Mouse (Mus musculus) large intestine, adult 2 months (tissue): ENCODE measurements around the gene Sh2d3c. TPM values are rescaled to one million over a fixed set of nuclear protein-coding genes. Genes with fewer than 3 reads are reported as not detected.

Experiments used
- DNase-seq: peaks from one replicate; pipeline ENCODE4 v3.0.0-alpha.2; 2012; ENCODE audit warnings: low read depth, low spot score
- WGBS: fragments of 180-500 bp; shearing (Covaris S2); methylation state at CpG from one replicate; pipeline ENCODE4 v1.1.7; 2018; 5-methylcytosine and 5-hydroxymethylcytosine counted together
- polyA plus RNA-seq: library from polyadenylated mRNA; depleted of rRNA; stranded (reverse); fragments of >200 nt; gene quantifications from 2 replicates; pipeline ENCODE4 v1.2.3, GENCODE M21; 2012

Gene Sh2d3c
- polyA plus RNA-seq, 1 experiment, result 8.4 TPM

DNA sequence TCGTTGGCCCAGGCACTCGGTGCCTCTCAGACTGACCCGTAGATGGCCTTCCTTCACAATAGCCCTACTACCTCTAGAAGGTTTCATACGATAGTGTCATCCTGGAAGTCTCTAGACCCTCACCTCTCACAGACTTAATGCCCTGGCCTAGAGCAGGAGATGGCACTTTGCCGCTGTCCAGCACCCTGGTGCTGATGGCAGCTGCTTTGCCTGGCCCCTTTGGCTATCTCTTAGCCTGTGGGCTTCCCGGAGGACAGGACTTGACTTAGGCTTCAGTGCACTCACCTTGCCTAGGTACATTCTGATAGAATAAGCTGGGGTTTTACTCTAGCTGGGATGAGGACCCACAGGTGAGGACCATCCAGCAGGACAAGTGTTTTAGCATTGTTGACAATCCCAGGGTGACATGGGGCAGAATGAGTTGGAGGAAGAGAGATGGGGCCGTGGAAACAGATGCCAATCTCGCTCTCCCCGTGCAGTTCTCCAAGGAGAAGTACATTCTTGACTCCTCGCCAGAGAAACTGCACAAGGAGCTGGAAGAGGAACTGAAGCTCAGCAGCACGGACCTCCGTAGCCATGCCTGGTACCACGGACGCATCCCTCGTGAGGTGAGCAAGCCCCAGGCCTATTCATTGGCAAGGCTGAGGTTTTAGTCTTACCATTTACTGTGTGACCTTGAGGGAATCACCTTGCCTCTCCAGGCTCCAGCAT, 23.6 kb downstream of the Sh2d3c start:
- DNase-seq, result no peak
- 72% methylated on average over 15 of the region's 15 CpGs for WGBS

DNA sequence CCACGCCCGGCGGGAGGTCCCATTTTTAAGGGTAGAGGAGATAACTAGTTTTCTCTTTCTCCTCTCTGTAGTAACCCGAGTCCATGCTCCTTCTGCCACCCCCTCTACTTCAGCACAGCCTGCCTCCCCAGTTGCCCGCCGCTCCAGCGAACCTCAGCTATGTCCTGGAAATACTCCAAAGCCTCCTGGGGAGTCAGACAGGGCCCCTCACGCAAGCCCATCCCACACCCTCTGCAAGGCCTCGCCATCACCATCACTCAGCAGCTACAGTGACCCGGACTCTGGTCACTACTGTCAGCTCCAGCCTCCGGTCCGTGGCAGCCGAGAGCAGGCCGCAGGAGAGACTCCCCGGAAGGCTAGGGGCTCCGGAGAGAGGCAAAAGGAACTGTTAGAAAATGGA, 28.2 kb downstream of the Sh2d3c start:
- 89% methylated on average over 16 of the region's 16 CpGs for WGBS
- no peak for DNase-seq

DNA sequence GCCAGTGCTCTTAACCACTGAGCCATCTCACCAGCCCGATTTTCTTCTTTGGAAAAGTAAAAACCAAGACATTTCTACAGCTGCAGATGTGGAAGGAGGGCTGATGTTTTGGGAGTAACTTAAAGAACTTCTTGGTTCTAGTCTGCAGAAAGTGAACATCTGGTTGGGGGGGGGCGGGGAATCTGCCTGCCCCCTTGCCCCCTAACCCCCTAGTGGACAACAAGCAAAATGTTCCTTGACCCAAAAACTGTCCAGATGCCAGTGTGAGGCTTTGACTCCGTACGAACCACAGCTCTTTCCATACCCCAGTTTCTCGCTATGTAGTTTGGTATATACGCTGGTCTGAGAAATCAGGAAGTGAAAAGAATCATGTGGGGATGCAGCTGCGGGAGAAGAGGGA, 29.3 kb downstream of the Sh2d3c start:
- 71% methylated on average over 7 of the region's 7 CpGs for WGBS
- DNase-seq, result no peak

DNA sequence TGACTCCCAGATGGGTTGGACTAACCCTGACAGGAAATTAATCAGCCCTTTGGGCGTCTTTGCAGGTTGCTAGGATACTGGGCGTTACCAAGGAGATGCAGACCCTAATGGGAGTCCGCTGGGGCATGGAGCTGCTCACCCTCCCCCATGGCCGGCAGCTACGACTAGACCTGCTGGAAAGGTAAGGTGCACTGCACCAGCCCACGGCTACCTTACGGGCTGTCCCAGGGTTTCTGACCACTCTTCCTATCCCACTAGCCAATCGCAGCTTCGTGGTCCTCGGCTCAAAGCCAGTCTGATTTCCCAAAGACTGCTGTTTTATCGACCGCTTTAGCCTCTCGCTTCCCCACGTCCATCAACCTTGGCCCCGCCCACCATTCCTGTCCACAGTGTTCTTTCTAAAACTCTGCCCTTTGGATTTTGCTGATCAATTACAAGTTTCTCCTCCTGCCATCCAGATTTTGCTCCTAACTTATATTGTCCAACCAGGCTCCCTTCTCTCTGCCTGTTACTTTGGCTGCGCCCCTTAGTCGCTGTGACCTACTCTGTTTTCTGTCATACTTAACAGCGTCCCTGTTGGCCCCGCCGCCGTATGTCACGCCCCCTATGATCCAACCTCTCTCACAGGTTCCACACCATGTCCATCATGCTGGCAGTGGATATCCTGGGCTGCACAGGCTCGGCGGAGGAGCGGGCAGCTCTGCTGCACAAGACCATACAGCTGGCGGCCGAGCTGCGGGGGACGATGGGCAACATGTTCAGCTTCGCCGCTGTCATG, 30.2 kb downstream of the Sh2d3c start:
- DNase-seq, result peak; percentile 62
- WGBS, result 21% methylated on average over 31 of the region's 31 CpGs

DNA sequence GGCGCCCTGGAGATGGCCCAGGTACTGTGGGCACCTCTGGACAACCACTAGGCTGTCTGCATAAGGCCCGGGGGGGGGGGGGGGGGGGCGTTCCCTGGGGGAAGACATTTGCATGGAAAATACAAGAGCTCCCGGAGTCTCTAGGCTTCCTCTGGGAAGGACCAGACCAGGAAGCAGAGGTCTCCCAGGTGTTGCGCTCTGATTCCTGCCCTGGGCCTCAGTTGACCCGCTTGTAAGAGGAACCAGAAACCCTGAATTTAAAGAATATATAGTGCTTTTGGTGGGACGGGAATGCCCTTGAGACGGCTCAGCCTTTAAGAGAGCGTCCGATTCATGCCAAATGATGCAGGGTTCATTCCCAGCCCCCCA, 30.8 kb downstream of the Sh2d3c start:
- 25% methylated on average over 10 of the region's 10 CpGs for WGBS
- DNase-seq, result no peak

DNA sequence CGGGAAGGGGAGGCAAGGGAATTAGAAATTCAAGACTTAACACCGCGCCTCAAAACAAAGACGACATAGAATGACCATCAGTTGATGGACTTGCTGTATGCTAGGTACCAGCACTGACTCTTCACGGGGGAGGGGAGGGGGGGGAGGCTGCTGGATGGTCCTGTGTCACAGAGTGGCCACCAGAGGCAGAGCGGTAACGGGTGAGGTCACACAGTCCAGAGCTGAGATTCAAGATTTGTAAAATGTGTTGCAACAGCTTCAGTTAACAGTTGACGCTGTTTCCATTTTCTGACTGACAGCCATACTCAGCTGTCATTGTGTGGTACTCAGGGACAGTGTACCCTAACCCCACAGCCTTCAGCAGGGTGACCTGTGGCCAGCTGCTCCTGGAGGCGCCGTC, 31.3 kb downstream of the Sh2d3c start:
- 62% methylated on average over 10 of the region's 10 CpGs for WGBS
- no peak for DNase-seq

DNA sequence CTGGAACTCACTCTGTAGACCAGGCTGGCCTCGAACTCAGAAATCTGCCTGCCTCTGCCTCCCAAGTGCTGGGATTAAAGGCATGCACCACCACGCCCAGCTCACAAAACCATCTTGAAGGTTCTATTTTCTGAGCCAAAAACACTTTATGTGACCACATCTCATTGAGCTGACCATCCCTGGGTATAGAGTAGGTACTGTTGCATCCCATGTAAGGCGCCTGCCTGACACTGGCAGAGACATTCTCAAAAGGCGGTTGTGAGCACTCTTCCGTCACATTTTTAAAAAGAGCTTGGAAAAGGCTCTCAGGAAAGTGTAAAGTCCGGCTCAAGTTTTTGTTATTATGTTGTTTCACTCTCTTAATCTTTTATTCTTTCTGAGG, 35.8 kb downstream of the Sh2d3c start:
- no peak for DNase-seq
- WGBS, result 33% methylated on average over 6 of the region's 6 CpGs

DNA sequence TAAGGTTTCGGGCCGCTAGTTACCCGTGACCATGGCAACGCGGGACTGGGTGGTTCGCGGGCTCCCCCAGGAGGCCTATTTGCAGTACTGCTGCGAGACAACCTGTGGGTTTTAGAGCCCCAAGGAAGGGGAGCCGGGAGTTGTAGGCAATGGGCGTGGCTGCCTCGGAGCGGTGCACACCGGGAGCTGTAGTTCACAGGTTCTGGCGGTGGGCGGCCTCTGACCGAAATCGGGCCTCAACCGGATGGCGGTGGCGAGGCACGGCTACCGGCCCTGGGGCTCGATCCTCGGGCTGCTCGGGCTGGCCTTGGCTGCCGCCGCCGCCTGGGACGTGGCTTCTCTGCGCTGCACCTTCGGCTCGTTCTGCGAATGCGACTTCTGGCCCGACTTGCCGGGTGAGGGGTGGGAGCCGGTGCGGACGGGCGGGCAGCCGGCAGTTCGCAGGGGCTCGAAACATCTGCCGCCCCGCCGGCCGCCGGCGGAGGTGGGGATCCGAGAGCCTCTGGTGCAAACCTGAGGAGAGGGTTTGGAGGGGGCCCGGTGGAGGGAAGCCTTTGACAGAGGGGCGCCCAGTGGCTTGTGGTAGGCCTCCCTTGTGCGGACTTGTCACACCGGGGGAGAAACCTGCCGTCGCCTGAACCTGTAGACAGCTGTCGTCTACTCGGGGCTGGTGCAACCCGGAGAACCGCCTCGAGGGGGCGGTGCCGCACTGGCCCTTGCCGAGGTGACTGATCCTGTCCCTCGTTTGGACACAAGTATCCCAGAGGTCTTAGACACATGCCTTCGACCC, 36.4 kb downstream of the Sh2d3c start, which contains the start of gene Tor2a:
Gene Tor2a, plus strand, starts transcription at position 179 of the 790 bp plus-strand sequence.
- under 1% methylated on average over 66 of the region's 66 CpGs for WGBS
- peak; percentile 89 for DNase-seq

DNA sequence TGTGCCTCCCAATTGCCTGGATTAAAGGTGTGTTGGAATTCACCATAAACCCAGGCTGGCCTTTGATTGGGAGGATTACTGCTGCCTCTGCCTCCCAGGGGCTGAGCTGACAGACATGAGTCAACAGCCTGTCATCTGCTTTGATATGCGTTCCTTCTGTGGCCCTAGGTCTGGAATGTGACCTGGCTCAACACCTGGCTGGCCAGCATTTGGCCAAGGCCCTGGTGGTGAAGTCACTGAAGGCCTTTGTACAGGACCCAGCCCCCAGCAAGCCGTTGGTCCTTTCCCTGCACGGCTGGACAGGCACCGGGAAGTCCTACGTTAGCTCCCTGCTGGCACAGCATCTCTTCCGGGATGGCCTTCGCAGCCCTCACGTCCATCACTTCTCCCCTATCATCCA, 37.6 kb downstream of the Sh2d3c start:
- WGBS, result 79% methylated on average over 8 of the region's 8 CpGs
- no peak for DNase-seq

DNA sequence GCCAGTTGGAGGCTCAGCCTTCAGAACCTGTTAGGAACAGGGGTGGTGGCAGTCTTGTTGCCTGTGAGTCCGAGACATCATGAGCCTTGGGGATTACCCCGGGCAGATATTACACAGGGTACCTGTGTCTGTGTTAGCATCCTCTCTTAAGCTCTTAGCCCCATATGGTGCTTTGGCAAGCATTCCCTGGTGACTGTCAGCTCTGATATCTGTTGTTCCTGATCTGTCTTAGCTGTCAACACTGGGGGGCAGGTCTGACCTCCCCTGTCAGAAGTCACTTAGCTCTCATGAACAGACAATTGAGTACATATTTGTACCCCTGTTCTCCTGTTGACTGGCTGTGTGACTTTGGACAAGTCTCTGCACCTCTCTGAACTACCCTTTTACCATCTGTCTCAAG, 38.1 kb downstream of the Sh2d3c start:
- 90% methylated on average over 2 of the region's 2 CpGs for WGBS
- no peak for DNase-seq

DNA sequence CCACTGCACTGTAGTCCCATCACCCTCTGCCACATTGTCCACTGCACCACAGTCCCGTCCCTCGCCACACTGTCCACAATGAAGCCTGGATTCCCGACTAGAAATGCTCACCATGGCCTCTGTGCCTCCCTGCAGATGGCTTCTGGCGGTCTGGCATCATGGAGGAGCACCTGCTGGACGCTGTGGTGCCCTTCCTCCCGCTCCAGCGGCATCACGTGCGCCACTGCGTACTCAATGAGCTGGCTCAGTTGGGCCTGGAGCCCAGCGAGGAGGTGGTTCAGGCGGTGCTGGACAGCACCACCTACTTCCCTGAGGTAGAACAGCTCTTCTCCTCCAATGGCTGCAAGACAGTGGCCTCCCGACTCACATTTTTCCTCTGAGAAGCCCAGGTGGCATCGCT, 40.5 kb downstream of the Sh2d3c start:
- no peak for DNase-seq
- 93% methylated on average over 14 of the region's 14 CpGs for WGBS

DNA sequence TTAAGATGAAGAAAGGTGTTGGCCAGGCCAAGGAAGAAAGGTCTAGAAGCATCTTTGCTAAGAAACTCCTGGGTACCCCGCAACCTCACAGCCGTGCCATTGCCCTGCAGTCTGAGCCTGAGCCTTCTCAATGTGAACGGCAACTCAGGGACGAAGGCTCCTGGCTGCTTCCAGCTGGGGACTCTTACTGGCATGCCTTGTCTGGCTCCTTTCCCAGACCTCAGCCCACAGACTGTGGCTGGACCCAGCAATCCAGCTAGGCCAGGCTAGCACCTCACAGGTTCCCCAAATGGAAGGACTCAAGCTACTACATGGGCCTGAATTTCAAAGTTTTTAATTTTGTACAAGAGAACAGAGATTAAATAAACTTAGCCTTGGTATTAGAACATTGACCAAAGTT, 41.0 kb downstream of the Sh2d3c start:
- WGBS, result 79% methylated on average over 4 of the region's 4 CpGs
- DNase-seq, result no peak

DNA sequence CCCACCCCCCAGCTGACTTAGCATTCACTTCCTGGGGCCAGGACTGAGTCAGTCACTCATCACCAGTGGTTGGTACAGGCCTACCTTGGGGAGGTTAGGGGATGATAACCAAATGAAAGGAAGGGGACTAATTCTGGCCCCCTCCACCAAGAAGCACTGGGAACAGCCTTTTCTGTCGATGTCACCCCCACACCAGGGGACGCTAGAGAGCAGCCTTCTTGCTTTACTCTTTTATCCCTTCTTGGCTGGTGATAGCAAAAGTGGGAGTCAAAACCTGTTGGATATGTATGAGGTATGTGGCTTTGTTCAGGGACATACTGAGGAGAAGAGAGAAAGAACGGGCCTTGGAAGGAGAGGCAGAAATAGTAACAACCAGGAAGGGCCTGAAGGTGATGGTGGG, 42.5 kb downstream of the Sh2d3c start:
- WGBS, result 78% methylated on average over 3 of the region's 3 CpGs
- DNase-seq, result no peak

DNA sequence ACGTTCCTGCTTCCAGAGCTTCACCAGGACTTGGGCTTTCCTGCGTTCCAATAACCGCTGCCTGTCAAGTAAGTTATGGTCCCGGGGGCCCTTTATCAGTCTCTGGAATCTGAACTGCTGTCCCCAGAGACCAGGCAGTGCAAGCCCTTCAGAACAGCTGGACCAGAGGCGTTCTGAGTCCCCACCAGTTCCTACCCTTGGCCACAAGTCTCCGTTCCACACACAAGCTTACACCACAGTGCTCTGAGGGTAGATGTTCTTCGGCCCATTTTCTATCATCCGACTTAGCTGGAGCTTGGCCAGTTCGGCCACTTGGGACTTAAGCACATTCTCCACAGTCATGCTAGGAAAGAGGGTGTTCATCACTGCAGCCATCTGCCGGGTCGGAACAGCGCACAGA, 46.4 kb downstream of the Sh2d3c start:
- 82% methylated on average over 12 of the region's 12 CpGs for WGBS
- no peak for DNase-seq

DNA sequence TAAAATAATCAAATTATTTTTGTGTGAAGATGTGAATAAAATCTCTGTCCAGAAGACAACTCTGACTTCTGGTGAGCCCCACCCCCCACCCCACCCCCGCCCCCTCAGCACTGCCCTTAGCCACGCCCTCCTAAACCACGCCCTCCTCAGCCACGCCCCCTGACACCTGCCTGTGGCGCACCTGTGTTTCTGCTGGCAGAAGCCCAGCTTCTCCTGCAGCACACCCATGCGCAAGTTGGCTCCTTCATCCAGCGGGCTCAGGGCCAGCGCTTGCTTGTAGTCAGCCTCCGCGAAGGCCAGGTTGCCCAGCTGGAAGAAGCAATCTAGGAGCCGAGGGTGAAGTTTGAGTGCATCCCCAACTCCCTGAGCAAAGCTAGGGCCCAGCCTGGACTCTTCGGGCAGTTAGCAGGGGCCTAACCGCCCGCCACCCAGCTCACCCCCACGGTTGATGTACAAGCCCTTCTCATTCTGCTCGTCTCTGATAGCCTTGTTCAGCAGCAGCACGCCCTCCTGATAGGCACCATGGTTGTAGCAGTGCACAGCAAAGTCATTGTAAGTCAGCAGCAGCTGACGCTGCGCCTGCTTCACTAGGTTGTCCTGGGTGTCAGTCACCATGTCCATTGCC, 47.9 kb downstream of the Sh2d3c start:
- DNase-seq, result peak; percentile 63
- 25% methylated on average over 19 of the region's 19 CpGs for WGBS

DNA sequence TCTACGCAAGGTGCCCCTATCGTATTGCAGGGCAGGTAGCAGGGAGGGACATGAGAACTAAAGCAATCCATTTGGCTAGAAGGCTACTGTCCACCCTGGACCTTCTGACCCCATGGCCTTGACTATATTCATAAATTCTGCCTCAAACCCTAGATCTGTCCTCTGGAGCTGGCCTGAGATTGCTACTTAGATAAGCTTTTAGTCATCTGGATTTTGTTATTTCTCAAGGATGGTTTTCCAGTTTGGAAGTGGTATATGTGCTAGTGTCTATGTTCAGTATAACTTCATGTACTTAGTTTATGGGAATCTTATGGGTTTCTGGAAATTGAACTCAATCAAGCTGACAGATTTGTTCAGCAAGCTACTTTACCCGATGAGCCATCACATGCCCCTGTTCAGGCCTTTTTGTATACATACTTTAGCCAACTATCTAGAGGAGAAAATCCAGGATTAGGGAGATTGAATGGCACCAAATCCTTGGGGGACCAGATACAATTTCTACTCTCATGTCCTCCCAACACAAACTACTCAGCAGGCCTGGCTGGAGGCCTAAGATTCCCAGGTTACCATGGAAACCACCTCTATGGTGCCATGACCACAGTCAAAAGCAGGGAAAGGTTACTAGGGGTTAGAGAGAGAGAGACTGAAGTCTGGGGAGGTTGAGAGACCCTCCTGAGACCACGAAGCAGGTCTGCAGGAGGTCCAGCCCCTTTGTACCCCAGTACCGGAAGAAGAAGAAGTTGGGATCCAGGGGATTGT, 48.7 kb downstream of the Sh2d3c start:
- WGBS, result 85% methylated on average over 5 of the region's 5 CpGs
- no peak for DNase-seq

DNA sequence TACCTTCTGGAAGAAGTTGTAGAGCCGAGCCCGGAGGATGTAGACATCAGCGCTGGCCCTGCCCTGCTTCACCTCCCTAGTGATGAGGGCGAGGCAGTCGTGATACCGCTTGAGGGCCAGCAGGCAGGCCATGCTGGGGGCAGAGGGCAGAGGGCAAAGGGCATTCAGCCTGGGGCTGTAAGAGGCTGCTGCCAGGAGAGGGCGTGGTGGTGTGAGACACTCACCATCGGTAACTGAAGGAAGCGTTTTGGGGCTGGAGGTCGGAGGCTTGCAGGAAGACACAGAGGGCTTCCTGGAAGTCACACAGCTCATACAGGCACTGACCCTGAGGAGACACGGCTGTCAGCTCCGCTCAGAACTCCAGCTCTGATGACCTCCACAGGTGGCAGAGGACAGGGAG, 51.0 kb downstream of the Sh2d3c start:
- DNase-seq, result no peak
- WGBS, result 18% methylated on average over 12 of the region's 12 CpGs

DNA sequence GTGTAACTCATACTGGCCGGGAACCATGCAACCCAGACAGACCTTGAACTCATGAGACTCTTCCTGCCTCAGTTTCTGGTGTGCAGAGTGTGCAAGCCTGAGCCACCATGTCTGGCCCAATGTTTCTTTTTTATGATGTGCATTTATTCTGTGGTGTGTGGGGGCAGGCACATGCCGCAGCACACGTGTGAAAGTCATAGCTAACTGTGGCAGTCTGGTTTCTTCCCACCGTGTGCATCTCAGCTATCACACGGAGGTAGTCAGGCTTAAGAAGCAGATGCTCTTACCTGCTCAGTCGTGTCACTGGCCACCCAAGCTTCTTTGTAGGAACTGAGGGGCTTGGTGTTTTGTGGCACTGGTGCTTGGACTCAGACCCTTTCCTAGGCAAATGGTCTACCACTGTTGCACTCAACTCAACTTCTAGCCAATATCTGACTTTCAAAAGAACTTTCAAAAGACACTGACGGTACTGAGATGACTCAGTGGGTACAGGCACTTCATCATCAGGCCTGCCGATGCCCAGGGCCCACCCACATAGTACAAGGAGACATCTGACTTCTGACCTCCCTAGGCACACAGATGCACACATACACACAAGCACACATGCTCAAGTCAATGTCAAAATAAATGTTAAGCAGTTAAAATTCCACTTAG, 51.9 kb downstream of the Sh2d3c start:
- whole genome bisulfite sequencing, result 85% methylated on average over 8 of the region's 8 CpGs
- DNase-seq, result no peak
